22 mouse cellular contexts compared by ENCODE assay signal in the genomic region with DNA sequence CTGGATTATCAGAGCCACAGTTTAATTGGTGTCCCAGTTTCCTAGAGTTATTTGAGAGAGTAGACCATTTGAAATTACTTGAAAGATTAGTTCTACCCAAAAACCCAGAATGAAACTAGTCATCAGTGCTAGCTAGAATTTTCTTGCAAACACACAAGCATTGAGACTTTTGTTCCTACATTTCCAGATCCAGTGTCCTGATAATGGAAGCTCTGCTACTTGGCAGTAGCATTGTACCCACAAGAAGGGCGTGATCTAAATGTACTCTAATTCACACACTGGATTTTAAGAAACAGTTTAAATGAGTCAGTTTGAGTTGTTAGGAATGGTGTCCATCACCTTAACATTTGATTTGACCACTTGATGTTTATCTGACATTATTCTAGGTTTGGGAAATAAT. TPM values are rescaled to one million over a fixed set of nuclear protein-coding genes. Genes with fewer than 3 reads are reported as not detected.
DNase-seq lines count a peak whose midpoint lies in the region; ATAC-seq and TF ChIP-seq lines count a peak whose summit lies in the region.
"Had no signal": no experiment of that assay in that cellular context is flagged by ENCODE, and none has a peak within 500 bp of the region (broad histone marks: within the 10 kb centered on the region; RNA-seq: fewer than 3 reads in every experiment).

No protein-coding gene starts in this region.

- H3K9me3 ChIP-seq in MEL (replicated peaks; ENCODE audit: insufficient read depth, low read length), result no peaks in the 10 kb centered on the region
- no peaks in the 10 kb centered on the region for H3K9me3 ChIP-seq in lung, postnatal 0 days (ENCODE audit: low read length)
- H3K9me3 ChIP-seq: G1E had no signal

- peak; percentile 66 for DNase-seq in MEL (ENCODE audit: low read depth, low spot score)
- DNase-seq in lung, postnatal 0 days (ENCODE audit: low spot score), result no peak
- DNase-seq in heart, adult 11 months, result no peak
- DNase-seq in heart, postnatal 36 days, result no peak
- DNase-seq: adrenal gland, adult 2 months; adrenal gland, adult 8-10 months; adrenal gland, postnatal 10 days; adrenal gland, postnatal 14 days; adrenal gland, postnatal 25 days; adrenal gland, postnatal 36 days; B cell, adult 2 months; cerebellum, adult 11 months; cerebellum, adult 11-12 months; cerebellum, adult 18-20 months; cerebellum, adult 2 months had no signal

- H3K79me2 ChIP-seq in MEL (ENCODE audit: control insufficient read depth, insufficient read depth, low read length, poor library complexity), result no peaks in the 10 kb centered on the region

- intact Hi-C loops in heart, postnatal 36 days (cut with DNase I), result no loop called here

- H3K36me3 ChIP-seq in MEL (ENCODE audit: control insufficient read depth in 1 of 2, insufficient read depth in 2 of 2, low read length in 2 of 2), result peaks cover 21 to 36% of the 10 kb centered on the region in 2 experiments
- peaks cover 18% of the 10 kb centered on the region; the same call in 1 of the 2 replicates for H3K36me3 ChIP-seq in lung, postnatal 0 days (ENCODE audit: insufficient read depth, low read length)

- ATAC-seq in megakaryocyte progenitor cell, adult 5-6 weeks (replicated peaks; ENCODE audit: poor library complexity), result peak; percentile 68; the same call in 1 of the 2 replicates
- peak; percentile 60 for ATAC-seq in megakaryocyte-erythroid progenitor cell, adult 5-6 weeks (replicated peaks; ENCODE audit: low FRiP score, low TSS enrichment, poor library complexity, severe bottlenecking)
- ATAC-seq in lung, postnatal 0 days, result no peak
- ATAC-seq: activated CD4-positive, CD25-positive, alpha-beta regulatory T cell, adult 4 months; CD4-positive, CD25-positive, alpha-beta regulatory T cell, adult 4 months; Patski had no signal

- H3K9ac ChIP-seq in MEL (ENCODE audit: control insufficient read depth, low read depth, low read length, poor library complexity, severe bottlenecking), result no peak overlapping the region
- no peak overlapping the region for H3K9ac ChIP-seq in lung, postnatal 0 days (replicated peaks; ENCODE audit: low read depth)

- no peak overlapping the region for H3K4me2 ChIP-seq in lung, postnatal 0 days (replicated peaks; ENCODE audit: low read depth, low read length)

- no peak for TF ChIP-seq CTCF in MEL (IDR thresholded peaks at IDR 0.05 in 2 of 3, conservative IDR thresholded peaks at IDR 0.05 in 1 of 3; ENCODE audit: control insufficient read depth in 1 of 3, insufficient read depth in 1 of 3, low read depth in 2 of 3, low read length in 3 of 3, poor library complexity in 1 of 3, severe bottlenecking in 1 of 3)
- no peak for TF ChIP-seq CTCF in lung, postnatal 0 days (IDR thresholded peaks at IDR 0.05)

- no peaks in the 10 kb centered on the region for H3K27me3 ChIP-seq in MEL (ENCODE audit: control insufficient read depth in 1 of 2, insufficient read depth in 2 of 2, low read length in 2 of 2)
- H3K27me3 ChIP-seq in lung, postnatal 0 days (replicated peaks; ENCODE audit: insufficient read depth, low read length), result no peaks in the 10 kb centered on the region
- H3K27me3 ChIP-seq: CH12.LX, Patski had no signal

- no peak for TF ChIP-seq POLR2A in MEL (IDR thresholded peaks at IDR 0.05; ENCODE audit: control insufficient read depth in 1 of 2, insufficient read depth in 1 of 2, low read depth in 1 of 2, low read length in 2 of 2, poor library complexity in 1 of 2)

- H3K4me1 ChIP-seq in MEL (ENCODE audit: control insufficient read depth in 1 of 2, insufficient read depth in 2 of 2, low read length in 2 of 2), result peaks cover 5 to 11% of the 10 kb centered on the region in 2 experiments; a peak in 3 of 4 replicates
- H3K4me1 ChIP-seq in lung, postnatal 0 days (ENCODE audit: insufficient read depth, low read depth, low read length), result no peaks in the 10 kb centered on the region

- no peak overlapping the region for H3K27ac ChIP-seq in MEL (ENCODE audit: control insufficient read depth, low read depth, low read length)
- H3K27ac ChIP-seq in lung, postnatal 0 days (ENCODE audit: low read length), result no peak overlapping the region

- TF ChIP-seq EP300 in MEL (IDR thresholded peaks at IDR 0.05; ENCODE audit: low read depth in 1 of 2, low read length in 2 of 2), result 0 out of 4 replicates have a peak, but pooled peaks of 1 of the 2 experiments have one; percentile 18
- no peak for TF ChIP-seq EP300 in lung, postnatal 0 days (IDR thresholded peaks at IDR 0.05)

- WGBS in lung, postnatal 0 days, result 94% methylated on average over 1 of the region's 1 CpGs

- TF ChIP-seq RAD21 in MEL (IDR thresholded peaks at IDR 0.05; ENCODE audit: low read depth, low read length), result no peak

- no peak overlapping the region for H3K4me3 ChIP-seq in MEL (ENCODE audit: control insufficient read depth in 1 of 2, insufficient read depth in 1 of 2, low read depth in 2 of 2, low read length in 2 of 2)
- H3K4me3 ChIP-seq in lung, postnatal 0 days (ENCODE audit: low read depth, low read length), result no peak overlapping the region

TF ChIP-seq in MEL, 35 proteins besides CTCF, POLR2A, EP300 and RAD21:
- TF ChIP-seq GATA1 (IDR thresholded peaks at IDR 0.05; ENCODE audit: low read depth, low read length) (peak; percentile 84), MEF2A (IDR thresholded peaks at IDR 0.05; ENCODE audit: extremely low read depth, insufficient replicate concordance, low read depth, low read length, poor library complexity, severe bottlenecking) (no peak)
TF ChIP-seq in MEL: peak in this region for 1.

RNA-seq across cellular contexts. Expression of a gene that starts 31.7 kb away (rescaled TPM):
- total RNA-seq in MEL (2012; rRNA removed), result 26.9 and 27.0 TPM in 2 replicates
- polyA plus RNA-seq in MEL (2012; ENCODE audit: insufficient read depth in 1 of 2, insufficient read length in 2 of 2, low read depth in 1 of 2, low replicate concordance in 2 of 2, missing spikeins in 1 of 2), result 10 to 100 TPM; 31.9 to 40.8 TPM
- 28.6 and 38.1 TPM in 2 replicates for total RNA-seq in megakaryocyte progenitor cell, adult 5-6 weeks (2015)
- total RNA-seq in megakaryocyte progenitor cell, adult 5-6 weeks (2017), result 30.9 and 41.6 TPM in 2 replicates
- total RNA-seq in megakaryocyte-erythroid progenitor cell, adult 5-6 weeks (2014; fragmentation: Nextera tagmentation), result 80.2 and 84.3 TPM in 2 replicates
- total RNA-seq in megakaryocyte-erythroid progenitor cell, adult 5-6 weeks (2017), result 86.6 and 87.0 TPM in 2 replicates
- 6.3 and 7.0 TPM in 2 replicates for polyA plus RNA-seq in lung, postnatal 0 days (2015; fragmentation: Nextera tagmentation; extraction: Ambion mirVana)
- 10 to 100 TPM; 47.6 to 49.5 TPM for total RNA-seq in heart, postnatal 36 days (2021)
